Mouse (Mus musculus) lung, embryonic 16.5 days (tissue): ENCODE measurements at regions not wholly inside any gene's neighbourhood (a gene's known extent, or its start where the extent isn't known, plus 50 kb on each side); places are given as distances from the start of the nearest gene placed in this dataset.

Source experiments
- ATAC-seq: fragments of 200-750 bp; cut with Nextera tagmentation; 2 replicates; pipeline ENCODE4 v1.8.0; 2017; ENCODE audit warnings: low read depth, mild to moderate bottlenecking, moderate library complexity
- H3K27ac ChIP-seq: fragments of 300-500 bp; sonication (generic); 2 replicates; pipeline ENCODE4 v1.5.1; 2014; ENCODE audit warnings: mild to moderate bottlenecking, control low read depth, low read length
- H3K27me3 ChIP-seq: fragments of 300-500 bp; sonication (generic); 2 replicates; pipeline ENCODE4 v1.6.1; 2014; ENCODE audit warnings: low read depth, low read length, mixed read lengths; ENCODE audit not compliant: control insufficient read depth, insufficient read depth
- H3K36me3 ChIP-seq: fragments of 300-500 bp; sonication (generic); 2 replicates; pipeline ENCODE4 v1.6.1; 2014; ENCODE audit warnings: low read length; ENCODE audit not compliant: control insufficient read depth, insufficient read depth
- H3K4me1 ChIP-seq: fragments of 300-500 bp; sonication (generic); replicated peaks from 2 replicates; pipeline ENCODE4 v1.6.1; 2014; ENCODE audit warnings: low read length, mixed read lengths; ENCODE audit not compliant: control insufficient read depth, insufficient read depth
- H3K4me2 ChIP-seq: fragments of 300-500 bp; sonication (generic); 2 replicates; pipeline ENCODE4 v1.6.1; 2014; ENCODE audit warnings: low read depth, low read length, control low read depth
- H3K4me3 ChIP-seq: fragments of 300-500 bp; sonication (generic); 2 replicates; pipeline ENCODE4 v1.5.1; 2014; ENCODE audit warnings: mild to moderate bottlenecking, low read length, control low read depth
- H3K9ac ChIP-seq: fragments of 300-500 bp; sonication (generic); 2 replicates; pipeline ENCODE4 v1.6.1; 2014; ENCODE audit warnings: low read length, control low read depth
- H3K9me3 ChIP-seq: fragments of 300-500 bp; sonication (generic); 2 replicates; pipeline ENCODE4 v1.6.1; 2016; ENCODE audit warnings: low read length; ENCODE audit not compliant: control insufficient read depth
- WGBS: fragments of 180-500 bp; shearing (Covaris S2); extraction: QIAGEN DNeasy Blood & Tissue Kit; methylation state at CpG from one replicate; pipeline ENCODE4 v1.1.7; 2014; 5-methylcytosine and 5-hydroxymethylcytosine counted together

- WGBS: 31% methylated on average over 4 of the region's 4 CpGs
- ATAC-seq: peak; percentile 47; the same call in 1 of the 2 replicates
Observed at GRCm38 (mm10) chr12:56404833-56405232, 59.1 kb upstream of the Mbip start.

GRCm38 (mm10) chr12:56404262-56404661 is 58.6 kb upstream of the Mbip start:
- no peak overlapping the region for H3K9ac ChIP-seq
- no peak for ATAC-seq
- H3K27me3 ChIP-seq: no peaks in the 10 kb centered on the region
- H3K4me1 ChIP-seq: no peaks in the 10 kb centered on the region; the same call in 1 of the 2 replicates
- no peaks in the 10 kb centered on the region for H3K36me3 ChIP-seq
- no peak overlapping the region for H3K27ac ChIP-seq
- WGBS: 85% methylated on average over 2 of the region's 2 CpGs
- H3K4me2 ChIP-seq: no peak overlapping the region
- no peaks in the 10 kb centered on the region for H3K9me3 ChIP-seq
- H3K4me3 ChIP-seq: no peak overlapping the region

More at GRCm38 (mm10) chr12:56404833-56405232, 59.1 kb upstream of the Mbip start:
- Histone ChIP-seq H3K9ac (no peak overlapping the region), H3K27ac (no peak overlapping the region), H3K9me3 (no peaks in the 10 kb centered on the region), H3K27me3 (no peaks in the 10 kb centered on the region), H3K4me1 (no peaks in the 10 kb centered on the region; the same call in 1 of the 2 replicates), H3K4me3 (no peak overlapping the region), H3K4me2 (no peak overlapping the region), H3K36me3 (no peaks in the 10 kb centered on the region)

GRCm38 (mm10) chr12:56403626-56404025 is 57.9 kb upstream of the Mbip start:
- Histone ChIP-seq H3K36me3 (no peaks in the 10 kb centered on the region), H3K4me3 (no peak overlapping the region), H3K9me3 (no peaks in the 10 kb centered on the region), H3K27ac (no peak overlapping the region), H3K4me1 (no peaks in the 10 kb centered on the region; the same call in 1 of the 2 replicates), H3K27me3 (no peaks in the 10 kb centered on the region), H3K4me2 (no peak overlapping the region), H3K9ac (no peak overlapping the region)
- WGBS: 75% methylated on average over 6 of the region's 6 CpGs
- ATAC-seq: no peak

GRCm38 (mm10) chr12:56402844-56403243 is 57.1 kb upstream of the Mbip start:
- ATAC-seq: no peak
- WGBS: 65% methylated on average over 6 of the region's 6 CpGs

GRCm38 (mm10) chr12:56402137-56402536 is 56.4 kb upstream of the Mbip start:
- Histone ChIP-seq H3K9ac (no peak overlapping the region), H3K27me3 (no peaks in the 10 kb centered on the region), H3K4me3 (no peak overlapping the region), H3K9me3 (no peaks in the 10 kb centered on the region), H3K27ac (no peak overlapping the region), H3K4me1 (no peaks in the 10 kb centered on the region; the same call in 1 of the 2 replicates), H3K4me2 (no peak overlapping the region), H3K36me3 (no peaks in the 10 kb centered on the region)
- no peak for ATAC-seq
- WGBS: 88% methylated on average over 7 of the region's 7 CpGs

More at GRCm38 (mm10) chr12:56402844-56403243, 57.1 kb upstream of the Mbip start:
- no peak overlapping the region for H3K4me3 ChIP-seq
- H3K36me3 ChIP-seq: no peaks in the 10 kb centered on the region
- no peaks in the 10 kb centered on the region for H3K27me3 ChIP-seq
- H3K27ac ChIP-seq: no peak overlapping the region
- no peaks in the 10 kb centered on the region for H3K9me3 ChIP-seq
- H3K9ac ChIP-seq: no peak overlapping the region
- no peak overlapping the region for H3K4me2 ChIP-seq
- no peaks in the 10 kb centered on the region; the same call in 1 of the 2 replicates for H3K4me1 ChIP-seq
